Mouse (Mus musculus) lung, adult 2 months (tissue): ENCODE data around the gene Mroh2a.

Experiments
- CTCF ChIP-seq: fragments of 200-500 bp; IDR thresholded peaks from 2 replicates; pipeline ENCODE4 v1.5.1; 2011; ENCODE audit warnings: mild to moderate bottlenecking, low read length, control low read depth; ENCODE audit not compliant: insufficient read depth
- POLR2A ChIP-seq: fragments of 200-500 bp; IDR thresholded peaks from 2 replicates; pipeline ENCODE4 v1.6.1; 2011; ENCODE audit warnings: low read depth, mild to moderate bottlenecking, control low read depth, low read length, borderline replicate concordance; ENCODE audit errors: extremely low read depth

DNA sequence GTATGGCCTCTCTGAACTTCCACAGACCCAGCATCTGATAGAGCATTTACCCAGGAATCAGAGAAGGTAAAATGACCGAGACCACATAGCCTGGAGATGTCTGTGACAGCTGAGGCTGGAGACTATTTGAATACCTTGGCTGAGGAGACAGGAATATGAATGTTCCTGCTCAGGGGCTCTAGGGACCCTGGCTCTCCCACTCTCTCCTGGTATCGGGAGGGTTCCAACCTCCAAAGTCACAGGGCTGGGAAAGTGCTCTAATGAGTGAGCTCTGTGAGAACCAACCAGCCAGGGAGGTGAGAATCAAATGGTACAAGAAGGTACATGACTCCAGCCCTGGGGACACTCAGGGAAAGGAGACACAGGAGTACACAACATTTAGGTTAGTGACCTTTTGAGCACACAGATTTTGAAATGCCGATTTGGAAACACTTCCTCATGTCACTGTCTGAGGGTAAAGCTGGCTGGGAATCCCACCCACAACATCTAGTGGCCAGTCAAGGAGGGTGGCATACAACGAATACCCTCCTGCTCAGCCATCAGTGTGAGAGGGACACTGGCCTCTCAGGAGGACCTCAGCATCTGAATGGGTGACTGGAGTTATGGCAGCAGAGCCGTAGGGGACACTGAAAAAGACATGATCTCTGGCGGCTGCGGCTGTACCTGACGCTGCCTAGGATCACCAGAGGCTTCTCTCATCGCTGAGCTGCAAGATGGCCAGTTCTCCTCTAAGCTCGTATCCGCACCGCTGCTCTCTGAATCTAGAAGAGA lies 42.9 kb downstream of the Mroh2a start:
- no peak for TF ChIP-seq CTCF
- no peak for TF ChIP-seq POLR2A
